Mouse (Mus musculus) embryonic facial prominence, embryonic 11.5 days (tissue): ENCODE data around the gene Gm10447. TPM values are rescaled to one million over a fixed set of nuclear protein-coding genes. Genes with fewer than 3 reads are reported as not detected.
A peak's percentile ranks its signal among the peaks of the same experiment; 100 is the strongest.

Experiments used
- ATAC-seq: fragments of 200-750 bp; cut with Nextera tagmentation; replicated peaks from 2 replicates; pipeline ENCODE4 v1.8.0; 2017; ENCODE audit warnings: low read depth; ENCODE audit not compliant: insufficient number of reproducible peaks, low FRiP score, low TSS enrichment
- DNase-seq: peaks from one replicate; pipeline ENCODE4 v3.0.0-alpha.2; 2015; ENCODE audit warnings: low spot score
- H3K27ac ChIP-seq: fragments of 300-500 bp; sonication (generic); replicated peaks from 2 replicates; pipeline ENCODE4 v1.5.1; 2014; ENCODE audit warnings: mild to moderate bottlenecking, low read depth, low read length, control low read depth
- H3K27me3 ChIP-seq: fragments of 300-500 bp; sonication (generic); 2 replicates; pipeline ENCODE4 v1.6.1; 2014; ENCODE audit warnings: mild to moderate bottlenecking, low read length, moderate library complexity, mixed read lengths; ENCODE audit not compliant: control insufficient read depth, insufficient read depth
- H3K36me3 ChIP-seq: fragments of 300-500 bp; sonication (generic); replicated peaks from 2 replicates; pipeline ENCODE4 v1.6.1; 2014; ENCODE audit warnings: low read depth, mild to moderate bottlenecking, low read length, moderate library complexity, mixed read lengths; ENCODE audit not compliant: control insufficient read depth, insufficient read depth
- H3K4me1 ChIP-seq: fragments of 300-500 bp; sonication (generic); 2 replicates; pipeline ENCODE4 v1.6.1; 2014; ENCODE audit warnings: low read length, mixed read lengths; ENCODE audit not compliant: control insufficient read depth, insufficient read depth
- H3K4me2 ChIP-seq: fragments of 300-500 bp; sonication (generic); 2 replicates; pipeline ENCODE4 v1.6.1; 2014; ENCODE audit warnings: low read depth, mild to moderate bottlenecking, control low read depth, low read length, moderate library complexity
- H3K4me3 ChIP-seq: fragments of 300-500 bp; sonication (generic); 2 replicates; pipeline ENCODE4 v1.5.1; 2014; ENCODE audit warnings: low read depth, low read length, control low read depth
- H3K9ac ChIP-seq: fragments of 300-500 bp; sonication (generic); replicated peaks from 2 replicates; pipeline ENCODE4 v1.6.1; 2014; ENCODE audit warnings: mild to moderate bottlenecking, control low read depth, low read length
- H3K9me3 ChIP-seq: fragments of 300-500 bp; sonication (generic); replicated peaks from 2 replicates; pipeline ENCODE4 v1.6.1; 2016; ENCODE audit warnings: mild to moderate bottlenecking, low read length, inconsistent platforms, mixed read lengths; ENCODE audit not compliant: control insufficient read depth
- WGBS: fragments of 180-500 bp; shearing (Covaris S2); extraction: QIAGEN DNeasy Blood & Tissue Kit; methylation state at CpG from one replicate; pipeline ENCODE4 v1.1.7; 2014; 5-methylcytosine and 5-hydroxymethylcytosine counted together
- polyA plus RNA-seq: library from polyadenylated mRNA; unstranded; fragments of >200 nt; fragmentation: Nextera tagmentation; extraction: Ambion mirVana; gene quantifications from 2 replicates; pipeline ENCODE4 v1.2.1, GENCODE M21; 2014

The Gm10447 gene
- polyA plus RNA-seq, 1 experiment from 2014 or later: not detected

DNA sequence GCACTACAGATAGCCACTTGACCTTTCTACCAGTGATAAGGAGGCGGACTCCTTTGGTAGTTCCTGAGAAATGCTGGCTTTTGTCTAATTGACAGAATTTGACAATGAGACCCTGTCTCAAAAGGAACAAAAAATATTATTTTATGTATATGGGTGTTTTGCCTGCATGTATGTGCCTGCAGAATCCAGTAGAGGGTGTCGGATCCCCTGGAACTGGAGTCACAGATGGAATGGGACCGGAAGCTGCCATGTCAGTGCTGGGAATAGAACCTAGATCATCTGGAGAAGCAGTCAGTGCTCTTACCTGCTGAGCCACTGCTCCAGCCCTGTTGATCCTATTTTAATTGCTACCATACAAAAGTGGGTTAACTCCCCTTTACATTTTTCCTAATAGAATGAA lies 15.8 kb upstream of the Gm10447 start:
- WGBS: 75% methylated on average over 3 of the region's 3 CpGs
- Histone ChIP-seq H3K27me3 (peaks cover 8% of the 10 kb centered on the region), H3K9me3 (no peaks in the 10 kb centered on the region)

DNA sequence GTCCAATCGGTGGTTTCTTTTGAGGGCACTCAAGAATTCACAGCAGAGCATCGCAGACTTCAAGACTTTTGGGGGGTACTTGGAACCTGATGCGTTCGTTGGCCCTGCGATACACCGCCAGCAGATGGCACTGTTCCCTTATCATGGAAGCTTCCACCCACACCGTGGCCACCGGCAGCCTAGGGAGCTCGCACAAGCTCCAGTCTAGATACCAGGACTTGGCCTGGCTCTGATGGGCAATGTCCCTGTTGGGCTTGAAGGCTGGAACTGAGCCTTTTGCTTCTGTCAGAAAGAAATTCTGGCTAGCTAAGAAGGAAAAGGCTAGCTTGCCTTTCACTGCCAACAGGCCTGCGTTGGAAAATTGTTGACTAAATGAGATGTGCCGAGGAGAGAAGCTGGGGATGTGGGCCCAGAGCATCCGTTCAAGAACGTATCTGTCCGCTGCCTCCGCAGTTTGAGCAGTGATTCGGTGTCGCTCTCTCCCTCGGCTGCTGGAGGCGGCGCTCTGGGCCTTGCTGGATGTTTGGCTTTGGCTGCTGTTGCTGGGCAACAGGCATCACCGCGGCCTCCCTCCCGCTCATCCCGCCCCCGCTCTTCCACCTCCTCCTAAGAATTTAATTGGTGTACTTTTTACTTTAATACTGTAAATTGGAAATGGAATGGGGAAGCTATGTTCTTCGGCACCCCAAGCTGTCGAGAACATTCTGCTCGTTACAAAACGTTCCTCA lies 13.2 kb upstream of the Gm10447 start, which contains the start of gene Gm9837:
TSS of gene Gm9837 (minus strand) at position 512 of the 728 bp plus-strand sequence.
- DNase-seq (peak; percentile 96), ATAC-seq (peak; percentile 60; the same call in 1 of the 2 replicates)
- H3K4me3 ChIP-seq: 0 out of 2 replicates have a peak within 1 kb of the TSS, but pooled peaks have one; percentile 7
- H3K9ac ChIP-seq: no peak within 1 kb of the TSS
- H3K27me3 ChIP-seq: peaks cover 25% of the 10 kb centered on the region
- H3K4me1 ChIP-seq: no peaks in the 10 kb centered on the region
- 5% methylated on average over 29 of the region's 29 CpGs for WGBS
- H3K4me2 ChIP-seq: peak within 1 kb of the TSS; percentile 39
- no peaks in the 10 kb centered on the region for H3K9me3 ChIP-seq
- no peaks in the 10 kb centered on the region for H3K36me3 ChIP-seq
- no peak within 1 kb of the TSS for H3K27ac ChIP-seq

More for the DNA sequence above, 15.8 kb upstream of the Gm10447 start:
- no peak overlapping the region for H3K4me3 ChIP-seq
- no peak overlapping the region for H3K4me2 ChIP-seq
- ATAC-seq (no peak), DNase-seq (no peak)
- no peaks in the 10 kb centered on the region for H3K4me1 ChIP-seq
- no peaks in the 10 kb centered on the region for H3K36me3 ChIP-seq
- H3K27ac ChIP-seq: no peak overlapping the region
- no peak overlapping the region for H3K9ac ChIP-seq

DNA sequence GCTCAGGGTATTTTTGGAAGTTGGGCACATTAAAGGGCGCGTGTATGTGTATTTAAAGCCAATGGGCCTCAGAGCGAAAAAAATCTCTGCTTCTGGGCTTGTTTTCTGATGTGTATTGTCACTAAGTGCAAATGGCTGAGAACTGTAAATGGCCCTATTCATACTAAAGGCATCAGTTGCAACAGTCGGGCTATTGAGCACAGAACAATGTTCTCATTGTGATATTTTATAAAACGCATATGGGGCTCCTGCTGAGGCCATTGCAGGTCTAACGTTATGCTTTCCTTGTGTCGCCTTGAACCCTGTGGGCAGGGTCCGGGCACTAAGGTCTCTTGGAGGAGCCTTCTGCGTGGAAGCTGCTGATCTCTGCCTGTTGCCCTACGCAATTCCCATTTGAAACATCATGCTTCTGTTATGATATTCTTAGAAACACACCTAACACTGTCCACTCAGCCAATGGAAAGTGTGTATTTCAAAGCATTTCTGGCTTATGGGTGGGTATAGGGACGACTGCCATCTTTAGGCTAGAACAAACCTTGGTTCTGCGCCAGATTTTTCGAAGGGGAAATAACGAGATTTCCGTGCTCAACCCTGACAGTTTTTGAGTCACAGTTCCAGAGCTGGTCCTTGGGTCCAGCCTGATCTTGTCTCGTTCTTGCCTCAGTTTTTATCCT lies 12.5 kb upstream of the Gm10447 start:
- 24% methylated on average over 16 of the region's 16 CpGs for WGBS
- DNase-seq (no peak), ATAC-seq (no peak)
- H3K9me3 ChIP-seq: no peaks in the 10 kb centered on the region
- H3K27ac ChIP-seq: no peak overlapping the region
- H3K4me2 ChIP-seq: no peak overlapping the region
- H3K9ac ChIP-seq: no peak overlapping the region
- H3K4me3 ChIP-seq: no peak overlapping the region
- no peaks in the 10 kb centered on the region for H3K36me3 ChIP-seq
- peaks cover 32% of the 10 kb centered on the region for H3K27me3 ChIP-seq
- H3K4me1 ChIP-seq: no peaks in the 10 kb centered on the region

DNA sequence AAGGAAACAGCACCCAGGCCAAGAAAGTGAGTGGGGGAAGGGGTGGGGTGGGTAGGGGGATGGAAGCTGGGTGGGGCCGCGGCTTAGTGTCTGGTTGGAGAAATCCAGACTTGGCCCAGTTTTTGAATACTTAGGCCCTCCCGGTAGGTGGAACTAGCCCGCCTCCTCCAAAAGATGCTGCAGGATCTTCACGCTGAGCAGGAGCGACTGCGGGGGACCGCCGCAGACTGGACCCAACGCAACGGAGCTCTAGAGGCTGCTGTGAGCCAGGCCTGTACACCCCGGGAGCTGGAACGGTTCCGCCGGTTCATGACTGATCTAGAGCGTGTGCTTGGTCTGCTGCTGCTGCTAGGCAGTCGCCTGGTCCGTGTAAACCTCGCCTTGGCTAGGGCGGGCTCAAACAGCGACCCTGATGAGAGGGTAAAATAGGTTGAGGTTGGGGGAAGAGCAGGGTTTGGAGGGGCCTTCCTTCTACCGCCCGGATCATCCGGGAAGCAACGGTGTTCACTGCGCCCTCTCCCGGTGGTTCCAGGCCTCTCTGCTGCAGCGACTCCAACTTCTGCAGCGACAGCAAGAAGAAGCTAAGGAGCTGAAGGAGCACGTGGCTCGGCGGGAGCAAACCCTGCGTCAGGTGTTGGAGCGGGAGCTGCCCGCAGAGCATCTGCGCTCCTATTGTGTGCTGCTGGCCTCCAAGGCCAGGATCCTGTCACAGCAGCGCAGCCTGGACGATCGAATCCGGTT lies 9.5 kb upstream of the Gm10447 start:
- H3K4me2 ChIP-seq: peak overlapping the region; percentile 45
- H3K9ac ChIP-seq: peak overlapping the region; percentile 32; the same call in 1 of the 2 replicates
- no peak overlapping the region for H3K27ac ChIP-seq
- H3K27me3 ChIP-seq: peaks cover 57% of the 10 kb centered on the region
- peak; percentile 90 for DNase-seq
- ATAC-seq: peak; percentile 19
- peaks cover 7% of the 10 kb centered on the region; the same call in 1 of the 2 replicates for H3K4me1 ChIP-seq
- no peaks in the 10 kb centered on the region for H3K9me3 ChIP-seq
- no peak overlapping the region for H3K4me3 ChIP-seq
- H3K36me3 ChIP-seq: no peaks in the 10 kb centered on the region
- WGBS: 5% methylated on average over 40 of the region's 40 CpGs

DNA sequence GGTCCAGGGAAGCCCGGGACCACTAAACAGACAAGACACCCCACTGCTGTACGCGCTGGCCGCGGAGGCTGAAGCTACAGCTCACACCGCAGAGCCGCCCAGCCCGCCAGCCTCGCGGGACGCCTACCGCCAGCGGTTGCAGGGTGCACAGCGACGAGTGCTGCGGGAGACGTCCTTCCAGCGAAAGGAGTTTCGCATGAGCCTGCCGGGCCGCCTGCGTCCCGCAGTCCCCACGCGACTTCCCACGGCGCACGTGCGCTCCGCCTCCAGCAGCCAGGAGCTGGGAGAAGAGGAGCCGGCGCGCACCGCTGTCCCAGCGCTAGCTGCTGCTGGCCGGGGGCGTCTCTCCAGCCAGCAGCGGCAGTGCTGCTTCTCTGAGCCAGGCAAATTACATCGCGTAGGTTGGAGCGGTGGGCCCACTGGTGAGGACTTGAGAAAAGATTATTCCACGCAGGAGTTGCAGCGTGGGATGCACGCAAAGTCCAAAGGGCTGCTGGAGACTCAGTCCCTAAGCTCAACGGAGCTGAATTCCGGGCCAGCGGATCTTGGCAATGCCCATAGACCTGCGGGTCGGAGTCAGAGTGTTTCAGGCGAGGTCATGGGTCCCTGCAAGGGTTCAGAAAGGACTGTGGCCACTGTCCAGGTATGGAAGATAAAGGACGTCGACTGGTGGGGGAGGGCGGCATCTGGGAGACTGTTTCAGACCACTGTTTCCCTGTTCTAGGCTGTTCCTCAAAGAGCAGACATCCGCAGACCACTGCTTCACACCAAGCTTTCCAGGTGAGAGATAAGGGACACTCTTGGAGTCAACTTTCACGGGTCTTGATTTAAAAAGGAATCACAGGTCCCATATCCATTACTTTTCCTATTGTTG lies 6.9 kb upstream of the Gm10447 start:
- H3K9me3 ChIP-seq: no peaks in the 10 kb centered on the region
- peaks cover 52% of the 10 kb centered on the region for H3K27me3 ChIP-seq
- 6% methylated on average over 55 of the region's 55 CpGs for WGBS
- peak overlapping the region; percentile 43; the same call in 1 of the 2 replicates for H3K9ac ChIP-seq
- peak; percentile 48 for DNase-seq
- no peak overlapping the region for H3K27ac ChIP-seq
- no peak for ATAC-seq
- no peaks in the 10 kb centered on the region for H3K36me3 ChIP-seq
- peaks cover 7% of the 10 kb centered on the region; the same call in 1 of the 2 replicates for H3K4me1 ChIP-seq
- peak overlapping the region; percentile 39 for H3K4me3 ChIP-seq
- peak overlapping the region; percentile 94 for H3K4me2 ChIP-seq

DNA sequence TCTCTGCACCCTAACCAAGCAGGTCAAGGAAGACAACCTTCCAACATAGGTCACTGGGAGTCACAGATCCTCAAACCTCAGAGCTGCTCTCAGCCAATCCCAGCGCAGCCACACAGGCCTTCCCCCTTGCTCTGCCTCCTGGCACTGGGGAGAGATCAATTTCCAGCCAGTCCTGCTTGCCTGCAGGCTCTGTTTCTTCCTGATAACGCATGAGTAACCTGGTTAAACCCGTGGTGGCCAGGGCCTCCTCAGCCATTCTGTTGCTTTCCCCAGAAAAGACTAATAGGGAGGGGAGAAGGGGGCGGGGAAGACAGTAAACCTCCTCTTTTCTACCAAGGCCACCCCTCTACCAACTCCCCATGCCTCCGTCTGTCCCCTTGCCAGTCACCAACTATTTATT lies 4.8 kb upstream of the Gm10447 start:
- DNase-seq (no peak), ATAC-seq (no peak)
- Histone ChIP-seq H3K36me3 (no peaks in the 10 kb centered on the region), H3K9ac (no peak overlapping the region), H3K9me3 (no peaks in the 10 kb centered on the region), H3K27ac (no peak overlapping the region), H3K27me3 (peaks cover 50% of the 10 kb centered on the region), H3K4me3 (no peak overlapping the region), H3K4me2 (no peak overlapping the region), H3K4me1 (peaks cover 7% of the 10 kb centered on the region; the same call in 1 of the 2 replicates)
- WGBS: 18% methylated on average over 5 of the region's 5 CpGs

DNA sequence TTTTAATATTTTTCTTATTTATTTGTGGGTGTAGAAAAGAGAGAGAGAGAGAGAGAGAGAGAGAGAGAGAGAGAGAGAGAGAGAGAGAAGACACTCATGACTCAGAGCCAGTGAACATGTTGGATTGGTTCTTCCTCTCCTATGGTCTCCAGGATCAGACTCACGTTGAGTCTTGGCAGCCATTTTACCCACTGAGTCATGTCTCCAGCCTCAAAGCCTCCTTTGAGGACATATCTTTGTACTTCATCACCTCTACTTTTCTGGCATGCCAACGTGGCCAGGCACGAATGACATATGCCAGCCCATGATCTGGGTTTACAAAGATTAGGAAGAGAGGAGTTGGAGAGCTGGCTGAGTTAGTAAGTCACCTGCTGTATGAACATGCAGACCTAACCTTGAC lies 3.3 kb upstream of the Gm10447 start:
- ATAC-seq: no peak
- 81% methylated on average over 3 of the region's 3 CpGs for WGBS
- Histone ChIP-seq H3K27me3 (peaks cover 41% of the 10 kb centered on the region), H3K4me1 (peaks cover 7% of the 10 kb centered on the region; the same call in 1 of the 2 replicates), H3K9ac (no peak overlapping the region), H3K36me3 (no peaks in the 10 kb centered on the region), H3K9me3 (no peaks in the 10 kb centered on the region), H3K4me3 (no peak overlapping the region), H3K4me2 (no peak overlapping the region), H3K27ac (no peak overlapping the region)
- no peak for DNase-seq
